Mouse (Mus musculus): ENCODE results near the gene Traf3ip1. TPM values are rescaled to one million over a fixed set of nuclear protein-coding genes. Genes with fewer than 3 reads are reported as not detected.
A peak's percentile ranks its signal among the peaks of the same experiment; 100 is the strongest.
"Not testable (repeated sequence)": the region's sequence is repeated elsewhere in the genome, so short reads cannot be mapped to it uniquely, and the experiment has no call there.

Traf3ip1 gene
- polyA plus RNA-seq, 1 experiment from 2014 or later: 14.1 TPM

DNA sequence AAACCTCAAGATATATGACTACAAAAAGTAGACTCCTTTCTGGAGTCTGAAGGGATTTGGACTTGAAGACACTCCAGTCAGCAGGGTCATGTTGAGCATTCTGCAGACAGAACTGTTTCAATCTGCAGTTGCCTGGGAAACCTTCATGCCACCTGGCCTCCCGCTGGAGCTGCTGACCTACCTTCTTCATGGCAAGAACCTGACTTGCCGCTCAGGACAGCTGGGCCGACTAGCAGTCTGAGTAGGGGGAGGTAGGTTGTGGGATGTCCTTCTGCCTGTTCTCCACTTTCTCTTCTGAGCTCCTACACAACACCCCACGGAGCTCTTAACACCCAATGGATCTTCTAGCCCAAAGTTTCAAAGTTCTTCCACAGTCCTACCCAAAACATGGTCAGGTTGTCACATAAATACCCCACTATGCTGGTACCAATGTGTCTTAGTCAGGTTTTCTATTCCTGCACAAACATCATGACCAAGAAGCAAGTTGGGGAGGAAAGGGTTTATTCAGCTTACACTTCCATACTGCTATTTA is 24.5 kb upstream of the Traf3ip1 start:
- no peak overlapping the region for H3K27ac ChIP-seq
- no peaks in the 10 kb centered on the region for H3K27me3 ChIP-seq
- no peaks in the 10 kb centered on the region for H3K36me3 ChIP-seq
- H3K4me3 ChIP-seq: no peak overlapping the region
- no peak overlapping the region for H3K4me2 ChIP-seq (replicated peaks)
- no peak overlapping the region for H3K9ac ChIP-seq
- 87% methylated on average over 4 of the region's 4 CpGs for WGBS
- H3K9me3 ChIP-seq: no peaks in the 10 kb centered on the region
- no peak for ATAC-seq (ENCODE audit: insufficient number of reproducible peaks, insufficient read depth, low FRiP score, low TSS enrichment)
- peaks cover 4% of the 10 kb centered on the region; the same call in 1 of the 2 replicates for H3K4me1 ChIP-seq

GRCm38 (mm10) chr1:91478145-91478544 is 16.3 kb upstream of the Traf3ip1 start:
- not testable (repeated sequence) for H3K27ac ChIP-seq

DNA sequence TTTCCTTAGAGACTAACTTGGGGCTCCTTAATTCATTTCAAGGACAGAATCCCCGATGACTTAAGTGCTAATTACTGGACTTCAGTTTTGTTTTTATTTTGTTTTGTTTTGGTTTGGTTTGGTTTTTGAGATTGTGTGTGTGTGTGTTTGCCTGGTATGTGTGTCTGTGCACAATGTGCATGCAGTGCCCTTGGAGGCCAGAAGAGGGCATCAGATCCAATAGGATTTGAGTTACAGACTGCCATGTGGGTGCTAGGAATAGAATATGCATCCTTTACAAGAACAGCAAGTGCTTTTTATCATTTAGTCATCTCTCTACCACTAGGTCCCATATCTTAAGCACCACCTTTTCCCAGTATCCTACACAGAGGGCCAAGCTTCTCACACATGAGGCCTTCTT is 15.5 kb upstream of the Traf3ip1 start:
- no peaks in the 10 kb centered on the region for H3K36me3 ChIP-seq
- H3K27me3 ChIP-seq: no peaks in the 10 kb centered on the region
- H3K4me1 ChIP-seq: no peaks in the 10 kb centered on the region
- no peaks in the 10 kb centered on the region for H3K9me3 ChIP-seq
- 100% methylated on average over 1 of the region's 1 CpGs for WGBS
- H3K4me3 ChIP-seq: no peak overlapping the region
- no peak overlapping the region for H3K9ac ChIP-seq
- H3K27ac ChIP-seq: no peak overlapping the region
- ATAC-seq (ENCODE audit: insufficient number of reproducible peaks, insufficient read depth, low FRiP score, low TSS enrichment): no peak
- H3K4me2 ChIP-seq (replicated peaks): no peak overlapping the region

More at GRCm38 (mm10) chr1:91478145-91478544, 16.3 kb upstream of the Traf3ip1 start:
- not testable (repeated sequence) for H3K4me1 ChIP-seq; H3K36me3 ChIP-seq; H3K9ac ChIP-seq; ATAC-seq (ENCODE audit: insufficient number of reproducible peaks, insufficient read depth, low FRiP score, low TSS enrichment); H3K4me3 ChIP-seq; H3K27me3 ChIP-seq; H3K9me3 ChIP-seq; H3K4me2 ChIP-seq (replicated peaks)
- 97% methylated on average over 13 of the region's 13 CpGs for WGBS

DNA sequence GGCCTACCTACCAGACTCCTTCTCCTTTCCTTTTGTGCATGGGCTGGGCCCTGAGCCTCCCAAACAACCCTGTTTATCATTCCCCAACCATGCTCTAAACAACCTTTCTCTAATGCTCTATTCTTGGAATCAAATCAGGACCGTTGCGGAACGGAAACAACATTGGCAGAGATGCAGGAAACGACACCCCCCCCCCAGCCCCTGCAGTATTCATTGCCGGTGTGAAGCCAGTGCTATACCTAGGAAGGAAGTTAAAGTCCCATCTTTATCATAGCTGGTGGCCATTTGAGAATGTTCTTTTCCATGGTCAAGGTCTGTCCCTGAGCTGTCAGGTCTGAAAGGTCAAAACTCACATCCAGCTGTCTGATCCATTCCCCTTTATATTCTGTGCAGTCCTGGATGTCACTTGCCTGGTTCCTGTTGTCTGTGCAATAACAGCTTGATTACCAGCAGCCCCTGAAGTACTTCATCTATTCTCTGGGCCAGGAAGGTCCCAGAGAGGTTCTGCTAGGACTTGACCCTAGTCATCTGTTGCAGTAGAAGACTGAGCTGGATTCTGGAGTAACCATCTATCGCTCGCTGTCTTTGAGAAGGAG is 11.7 kb upstream of the Traf3ip1 start:
- 83% methylated on average over 7 of the region's 7 CpGs for WGBS
- Histone ChIP-seq H3K9me3 (no peaks in the 10 kb centered on the region), H3K27me3 (no peaks in the 10 kb centered on the region), H3K4me3 (no peak overlapping the region), H3K27ac (no peak overlapping the region), H3K4me2 (replicated peaks) (no peak overlapping the region), H3K36me3 (no peaks in the 10 kb centered on the region), H3K9ac (no peak overlapping the region), H3K4me1 (no peaks in the 10 kb centered on the region)
- ATAC-seq (ENCODE audit: insufficient number of reproducible peaks, insufficient read depth, low FRiP score, low TSS enrichment): no peak

- Histone ChIP-seq H3K9me3 (no peaks in the 10 kb centered on the region), H3K4me1 (no peaks in the 10 kb centered on the region), H3K36me3 (no peaks in the 10 kb centered on the region), H3K4me2 (replicated peaks) (no peak overlapping the region), H3K4me3 (no peak overlapping the region), H3K27me3 (no peaks in the 10 kb centered on the region), H3K27ac (no peak overlapping the region), H3K9ac (no peak overlapping the region)
- ATAC-seq (ENCODE audit: insufficient number of reproducible peaks, insufficient read depth, low FRiP score, low TSS enrichment): no peak
- 36% methylated on average over 10 of the region's 10 CpGs for WGBS
These were observed 11.0 kb upstream of the Traf3ip1 start for GRCm38 (mm10) chr1:91483304-91484010.

GRCm38 (mm10) chr1:91484011-91484346 is 10.5 kb upstream of the Traf3ip1 start:
- WGBS: 64% methylated on average over 5 of the region's 5 CpGs
- Histone ChIP-seq H3K4me2 (replicated peaks) (no peak overlapping the region), H3K27me3 (no peaks in the 10 kb centered on the region), H3K27ac (no peak overlapping the region), H3K4me1 (no peaks in the 10 kb centered on the region), H3K36me3 (no peaks in the 10 kb centered on the region), H3K4me3 (no peak overlapping the region), H3K9ac (no peak overlapping the region), H3K9me3 (no peaks in the 10 kb centered on the region)
- no peak; the same call in 1 of the 2 replicates for ATAC-seq (ENCODE audit: insufficient number of reproducible peaks, insufficient read depth, low FRiP score, low TSS enrichment)

- WGBS: 70% methylated on average over 3 of the region's 3 CpGs
- H3K4me1 ChIP-seq: no peaks in the 10 kb centered on the region
These were observed 9.0 kb upstream of the Traf3ip1 start for GRCm38 (mm10) chr1:91485422-91485821.

GRCm38 (mm10) chr1:91486165-91486564 is 8.3 kb upstream of the Traf3ip1 start:
- H3K4me2 ChIP-seq (replicated peaks): no peak overlapping the region
- no peak for ATAC-seq (ENCODE audit: insufficient number of reproducible peaks, insufficient read depth, low FRiP score, low TSS enrichment)
- 77% methylated on average over 3 of the region's 3 CpGs for WGBS

More at GRCm38 (mm10) chr1:91485422-91485821, 9.0 kb upstream of the Traf3ip1 start:
- no peaks in the 10 kb centered on the region for H3K27me3 ChIP-seq
- no peak overlapping the region for H3K4me2 ChIP-seq (replicated peaks)
- no peak overlapping the region for H3K27ac ChIP-seq
- H3K36me3 ChIP-seq: no peaks in the 10 kb centered on the region
- no peak overlapping the region for H3K9ac ChIP-seq
- no peaks in the 10 kb centered on the region for H3K9me3 ChIP-seq
- ATAC-seq (ENCODE audit: insufficient number of reproducible peaks, insufficient read depth, low FRiP score, low TSS enrichment): no peak
- no peak overlapping the region for H3K4me3 ChIP-seq

DNA sequence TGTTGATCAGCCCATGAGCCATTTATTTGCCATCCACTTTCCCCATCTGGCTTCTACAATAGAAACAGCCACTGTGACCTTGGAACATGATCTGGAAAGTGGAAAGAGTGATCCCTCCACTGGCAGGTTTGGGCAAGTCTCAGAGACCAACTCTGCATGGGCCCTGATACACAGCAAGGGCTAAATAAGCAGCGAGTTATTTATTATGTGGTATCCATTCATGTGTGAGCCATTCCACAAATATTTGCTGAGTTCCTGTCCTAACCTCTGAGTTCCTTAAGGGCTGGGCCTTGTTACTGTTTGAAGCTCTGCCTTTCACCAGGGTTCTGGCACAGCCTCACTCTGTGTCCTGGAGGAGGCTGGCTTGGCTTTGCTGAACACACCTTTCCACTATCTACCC is 4.1 kb upstream of the Traf3ip1 start:
- Histone ChIP-seq H3K27ac (no peak overlapping the region), H3K27me3 (no peaks in the 10 kb centered on the region), H3K9ac (no peak overlapping the region), H3K9me3 (no peaks in the 10 kb centered on the region), H3K4me3 (no peak overlapping the region), H3K4me1 (peaks cover 8% of the 10 kb centered on the region), H3K36me3 (no peaks in the 10 kb centered on the region), H3K4me2 (replicated peaks) (no peak overlapping the region)
- ATAC-seq (ENCODE audit: insufficient number of reproducible peaks, insufficient read depth, low FRiP score, low TSS enrichment): no peak
- WGBS: 76% methylated on average over 1 of the region's 1 CpGs

More at GRCm38 (mm10) chr1:91486165-91486564, 8.3 kb upstream of the Traf3ip1 start:
- Histone ChIP-seq H3K36me3 (no peaks in the 10 kb centered on the region), H3K4me3 (no peak overlapping the region), H3K27me3 (no peaks in the 10 kb centered on the region), H3K9ac (no peak overlapping the region), H3K9me3 (no peaks in the 10 kb centered on the region), H3K4me1 (no peaks in the 10 kb centered on the region), H3K27ac (no peak overlapping the region)

GRCm38 (mm10) chr1:91492740-91493139 is 1.7 kb upstream of the Traf3ip1 start:
- Histone ChIP-seq H3K4me3 (no peak overlapping the region), H3K4me1 (peaks cover 17% of the 10 kb centered on the region), H3K36me3 (no peaks in the 10 kb centered on the region), H3K4me2 (replicated peaks) (no peak overlapping the region), H3K9me3 (no peaks in the 10 kb centered on the region), H3K9ac (no peak overlapping the region), H3K27ac (no peak overlapping the region), H3K27me3 (no peaks in the 10 kb centered on the region)
- ATAC-seq (ENCODE audit: insufficient number of reproducible peaks, insufficient read depth, low FRiP score, low TSS enrichment): no peak
- 30% methylated on average over 2 of the region's 2 CpGs for WGBS

DNA sequence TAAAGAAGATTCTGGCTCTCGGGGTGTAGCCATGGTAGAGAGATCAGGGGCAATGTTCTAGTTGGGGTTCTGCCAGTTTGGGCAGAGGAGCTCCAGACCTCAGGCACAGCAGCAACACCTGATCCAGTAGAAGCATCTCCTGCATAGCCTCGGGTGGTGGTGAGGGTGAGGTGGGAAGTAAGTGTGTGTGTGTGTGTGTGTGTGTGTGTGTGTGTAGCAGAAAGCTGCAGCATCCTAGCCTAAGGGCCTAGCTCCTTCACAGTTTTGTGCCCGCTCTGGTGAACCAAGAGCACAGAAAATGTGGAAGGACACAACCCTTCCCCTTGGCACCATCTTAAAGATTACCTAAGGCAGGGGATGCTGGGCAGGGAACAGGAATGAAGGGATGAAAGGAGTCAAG is 509 bp upstream of the Traf3ip1 start:
- Histone ChIP-seq H3K4me1 (peaks cover 17% of the 10 kb centered on the region), H3K4me3 (peak overlapping the region; percentile 91), H3K4me2 (replicated peaks) (peak overlapping the region; percentile 79), H3K27me3 (no peaks in the 10 kb centered on the region), H3K36me3 (no peaks in the 10 kb centered on the region), H3K9ac (no peak overlapping the region), H3K27ac (no peak overlapping the region), H3K9me3 (no peaks in the 10 kb centered on the region)
- WGBS: 46% methylated on average over 3 of the region's 3 CpGs
- ATAC-seq (ENCODE audit: insufficient number of reproducible peaks, insufficient read depth, low FRiP score, low TSS enrichment): no peak

DNA sequence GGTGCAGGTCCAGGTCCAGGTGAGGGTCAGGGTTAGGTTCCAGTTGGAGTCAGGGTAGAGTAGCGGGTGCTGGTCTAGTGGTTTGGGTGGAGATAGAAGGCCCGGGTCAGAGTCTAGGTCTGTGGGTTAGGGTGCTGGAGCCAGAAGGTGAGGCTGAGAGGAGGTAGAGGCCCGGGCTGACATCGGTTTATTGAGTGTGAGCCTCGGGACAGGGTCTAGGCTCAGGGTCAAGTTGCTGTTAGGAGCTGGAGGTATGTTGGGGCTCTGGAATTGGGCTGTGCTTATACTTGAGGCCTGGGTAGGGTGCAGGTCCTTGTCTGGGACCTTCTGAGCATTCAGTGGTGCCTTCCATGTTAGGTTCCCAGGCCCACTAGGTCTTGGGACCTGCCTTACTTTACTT is 874 bp downstream of the Traf3ip1 start:
- Histone ChIP-seq H3K9me3 (no peaks in the 10 kb centered on the region), H3K27me3 (no peaks in the 10 kb centered on the region), H3K9ac (peak overlapping the region; percentile 81), H3K4me2 (replicated peaks) (peak overlapping the region; percentile 79), H3K27ac (no peak overlapping the region), H3K36me3 (peaks cover 9% of the 10 kb centered on the region; the same call in 1 of the 2 replicates), H3K4me3 (peak overlapping the region; percentile 91), H3K4me1 (peaks cover 17% of the 10 kb centered on the region)
- 48% methylated on average over 5 of the region's 5 CpGs for WGBS
- ATAC-seq (ENCODE audit: insufficient number of reproducible peaks, insufficient read depth, low FRiP score, low TSS enrichment): no peak

All from embryonic facial prominence, embryonic 12.5 days (tissue).